Mouse (Mus musculus): ENCODE results near the gene Cdk5rap3.

DNA sequence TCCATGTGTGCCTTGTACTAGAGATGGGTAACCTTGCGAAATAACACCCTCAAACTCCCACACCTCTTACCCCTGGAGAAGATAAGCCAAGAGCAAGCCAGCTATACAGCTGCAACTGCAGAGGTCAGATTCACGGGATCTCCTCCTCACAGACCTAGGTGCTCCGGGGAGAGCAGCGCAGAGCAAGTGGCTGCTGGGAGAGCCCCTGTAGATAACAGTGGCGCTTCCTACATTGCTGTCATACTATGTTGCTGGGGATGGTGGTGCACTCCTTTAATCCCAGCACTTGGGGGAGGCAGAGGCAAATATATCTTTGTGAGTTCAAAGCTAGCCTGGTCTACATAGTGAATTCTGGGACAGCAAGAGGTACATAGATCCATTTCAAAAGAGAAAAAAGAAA lies 10.3 kb upstream of the Cdk5rap3 start:
- no peak for TF ChIP-seq USF1 (IDR thresholded peaks at IDR 0.05; ENCODE audit: low read depth, low read length)
- peak in 1 of 3 experiments; percentile 33; a peak in 2 of 6 replicates for TF ChIP-seq CTCF (IDR thresholded peaks at IDR 0.05 in 2 of 3, conservative IDR thresholded peaks at IDR 0.05 in 1 of 3; ENCODE audit: control insufficient read depth in 1 of 3, insufficient read depth in 1 of 3, low read depth in 2 of 3, low read length in 3 of 3, poor library complexity in 1 of 3, severe bottlenecking in 1 of 3)
- TF ChIP-seq EP300 (IDR thresholded peaks at IDR 0.05; ENCODE audit: low read depth in 1 of 2, low read length in 2 of 2) = no peak
- no peak for TF ChIP-seq POLR2A (IDR thresholded peaks at IDR 0.05; ENCODE audit: control insufficient read depth in 1 of 2, insufficient read depth in 1 of 2, low read depth in 1 of 2, low read length in 2 of 2, poor library complexity in 1 of 2)
- TF ChIP-seq ETS1 (IDR thresholded peaks at IDR 0.05; ENCODE audit: low read depth, low read length) = no peak
- TF ChIP-seq ELF1 (IDR thresholded peaks at IDR 0.05; ENCODE audit: low read depth, low read length) = no peak
- TF ChIP-seq KAT2A (conservative IDR thresholded peaks at IDR 0.05; ENCODE audit: low read depth, low read length) = no peak
- no peak for TF ChIP-seq MAX (IDR thresholded peaks at IDR 0.05; ENCODE audit: low read length)
- no peak for TF ChIP-seq POLR2AphosphoS2 (IDR thresholded peaks at IDR 0.05; ENCODE audit: low read length)
